Mouse (Mus musculus): ENCODE measurements around the gene Smim10l1.
A peak's percentile ranks its signal among the peaks of the same experiment; 100 is the strongest.

Gene Smim10l1

DNA sequence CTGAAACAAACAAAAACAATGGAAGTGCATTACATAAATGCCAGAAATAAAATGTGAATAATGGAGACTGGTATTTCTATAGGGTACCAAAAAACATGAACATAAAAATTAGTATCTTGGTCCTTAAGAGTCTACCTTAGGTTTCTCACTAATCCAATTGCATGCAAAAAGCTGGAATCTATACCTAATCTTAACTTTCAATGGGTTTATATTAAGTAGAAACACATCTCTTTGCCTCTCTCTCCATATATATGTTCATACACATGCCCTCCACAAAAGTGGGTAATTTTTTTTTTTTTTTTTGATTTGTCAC, at the start of gene Smim10l1:
TSS of gene Smim10l1 (plus strand) at position 301 of the 313 bp plus-strand sequence.
- no peak for DNase-seq

DNA sequence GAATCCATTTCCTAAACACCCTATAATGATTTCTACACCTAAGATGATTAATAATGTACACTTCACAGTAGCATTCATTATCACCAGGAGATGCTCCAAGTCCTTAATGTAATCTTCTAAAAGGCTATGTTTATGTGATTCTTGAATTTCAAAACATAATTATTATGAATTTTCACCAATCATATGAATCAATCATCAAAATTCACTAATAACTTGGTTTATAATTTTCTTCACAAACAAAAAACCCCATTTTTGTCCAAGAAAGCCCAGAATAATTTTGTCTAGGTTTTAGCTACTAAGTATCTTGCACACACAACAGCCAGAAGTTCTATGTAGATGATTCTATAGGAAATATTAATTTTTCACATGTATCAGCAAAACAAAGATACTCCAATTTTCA, 49.0 kb upstream of the Smim10l1 start, which contains the start of gene Tas2r140:
TSS of gene Tas2r140 (minus strand) at position 101 of the 400 bp plus-strand sequence.
- DNase-seq, result no peak

DNA sequence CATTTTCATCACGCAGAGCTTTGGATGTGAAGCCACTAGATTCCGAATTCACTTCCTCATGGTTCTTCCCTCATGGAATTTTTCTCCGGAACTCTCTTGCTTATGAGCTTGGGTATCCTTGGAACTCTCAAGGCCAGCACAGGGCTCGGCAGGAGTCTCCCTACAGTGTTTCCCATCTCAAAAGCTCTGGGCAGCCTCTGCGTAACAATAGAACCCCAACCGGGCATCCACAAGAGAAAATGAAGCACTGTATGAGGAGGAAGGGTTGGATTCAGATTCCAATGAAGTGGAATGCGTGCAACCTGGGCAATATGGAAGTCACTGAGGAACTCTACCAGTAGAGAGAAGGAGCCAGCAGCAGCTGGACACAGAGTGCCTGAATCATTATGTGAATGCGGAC, 12.5 kb upstream of the Smim10l1 start:
- no peak for DNase-seq

DNA sequence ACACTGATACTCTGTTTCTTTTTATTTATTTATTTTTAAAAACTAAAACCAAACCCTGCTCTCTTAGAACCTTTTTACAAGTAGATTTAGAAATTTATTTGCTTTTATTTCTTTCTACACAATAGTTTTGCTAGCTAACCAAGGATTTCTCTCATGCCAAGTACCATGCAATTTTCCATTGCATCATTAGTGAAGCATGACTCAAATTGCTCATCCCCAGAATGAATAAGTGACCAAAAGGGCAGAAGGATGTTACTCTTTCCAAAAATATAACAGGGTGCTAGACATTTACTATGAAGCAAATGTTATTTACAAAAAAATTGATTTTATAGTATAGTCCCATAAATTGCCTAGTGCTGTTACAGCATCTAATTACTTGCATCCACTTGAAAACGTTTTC, 2.3 kb upstream of the Smim10l1 start:
- no peak for DNase-seq

DNA sequence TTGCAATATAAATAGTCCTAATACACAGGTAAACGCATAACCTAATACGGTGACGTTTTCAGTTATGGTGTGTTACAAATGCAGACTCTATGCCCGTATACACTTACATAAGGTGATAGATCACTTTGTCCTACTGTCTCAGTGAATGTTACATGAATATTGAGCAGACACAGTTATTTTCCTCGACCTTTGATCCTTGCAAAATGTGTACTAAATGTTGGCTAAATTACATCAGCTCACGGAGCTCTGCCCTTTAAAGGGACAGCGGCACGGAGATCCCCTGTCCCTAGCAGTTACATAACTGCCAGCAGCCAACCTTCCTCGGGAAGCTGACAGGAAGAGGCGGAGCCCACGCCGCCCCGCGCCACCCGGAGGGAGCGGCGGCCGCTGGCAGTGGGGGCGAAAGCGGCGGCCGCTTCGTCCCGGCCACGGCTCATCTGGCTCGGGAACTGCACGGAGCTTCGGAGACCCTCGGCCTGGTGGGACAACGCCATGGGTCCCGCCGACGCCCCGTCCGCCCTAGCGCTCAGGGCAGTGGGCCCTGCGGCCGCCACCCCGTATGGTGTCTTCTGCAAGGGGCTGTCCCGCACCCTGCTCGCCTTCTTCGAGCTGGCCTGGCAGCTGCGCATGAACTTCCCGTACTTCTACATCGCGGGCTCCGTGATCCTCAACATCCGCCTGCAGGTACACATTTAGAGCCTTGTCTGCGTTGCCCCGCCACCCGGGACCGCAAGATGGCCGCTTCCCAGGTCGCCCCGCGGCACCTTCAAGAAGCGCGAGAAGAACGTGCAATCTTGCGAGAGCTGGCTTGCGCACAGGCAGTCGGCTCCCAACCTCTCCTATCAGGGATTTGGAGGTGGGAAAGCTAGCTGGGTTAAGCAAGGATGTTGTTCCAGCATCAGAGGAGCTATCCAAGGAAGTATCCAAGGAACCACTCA, 482 bp downstream of the Smim10l1 start:
- DNase-seq, result peak; percentile 86
